Mouse (Mus musculus) thymus, adult 2 months (tissue): Measurements from ENCODE around the gene Rpl6.

Source experiments
- CTCF ChIP-seq: fragments of 200-500 bp; IDR thresholded peaks from 2 replicates; pipeline ENCODE4 v1.5.1; 2012; ENCODE audit warnings: mild to moderate bottlenecking, control low read depth, low read length, moderate library complexity, borderline replicate concordance; ENCODE audit not compliant: control insufficient read depth, poor library complexity, insufficient read depth; ENCODE audit errors: extremely low read depth
- POLR2A ChIP-seq: fragments of 200-500 bp; IDR thresholded peaks from 2 replicates; pipeline ENCODE4 v1.6.1; 2012; ENCODE audit warnings: mild to moderate bottlenecking, low read length, control low read depth, moderate library complexity; ENCODE audit not compliant: control insufficient read depth, poor library complexity, insufficient read depth; ENCODE audit errors: extremely low read depth

DNA sequence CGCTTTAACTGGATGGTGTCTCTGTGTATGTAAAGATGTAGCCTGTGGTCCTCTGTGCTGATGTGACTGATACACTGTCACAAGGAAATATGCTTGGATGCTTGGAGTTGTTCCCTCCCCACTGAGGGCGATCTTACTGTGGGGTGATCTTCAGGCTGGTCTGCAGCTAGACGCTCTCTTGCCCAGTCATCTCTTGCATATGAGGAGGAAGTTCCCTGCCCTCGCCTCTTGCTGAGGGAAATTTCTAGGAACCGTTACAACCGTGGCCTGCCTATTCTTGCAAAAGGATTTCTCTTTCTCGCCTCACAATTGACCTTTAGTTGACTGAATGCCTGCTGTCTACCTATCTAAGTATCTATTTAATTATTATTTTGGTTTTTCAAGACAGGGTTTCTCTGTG, 50.7 kb downstream of the Rpl6 start:
- no peak for TF ChIP-seq CTCF
- TF ChIP-seq POLR2A, result no peak
